Mouse (Mus musculus) embryonic facial prominence, embryonic 15.5 days (tissue): Measurements from ENCODE around the gene Gm43064. TPM values are rescaled to one million over a fixed set of nuclear protein-coding genes. Genes with fewer than 3 reads are reported as not detected.

Experiments used
- ATAC-seq: fragments of 200-750 bp; cut with Nextera tagmentation; 2 replicates; pipeline ENCODE4 v1.8.0; 2017; ENCODE audit warnings: low read depth, moderate TSS enrichment; ENCODE audit not compliant: insufficient number of reproducible peaks, low FRiP score, low TSS enrichment
- H3K27ac ChIP-seq: fragments of 300-500 bp; sonication (generic); replicated peaks from 2 replicates; pipeline ENCODE4 v1.5.1; 2015; ENCODE audit warnings: mild to moderate bottlenecking, inconsistent platforms
- H3K27me3 ChIP-seq: fragments of 300-500 bp; sonication (generic); 2 replicates; pipeline ENCODE4 v1.6.1; 2015; ENCODE audit warnings: inconsistent platforms
- H3K36me3 ChIP-seq: fragments of 300-500 bp; sonication (generic); 2 replicates; pipeline ENCODE4 v1.6.1; 2015; ENCODE audit warnings: mild to moderate bottlenecking, inconsistent platforms
- H3K4me1 ChIP-seq: fragments of 300-500 bp; sonication (generic); 2 replicates; pipeline ENCODE4 v1.6.1; 2015; ENCODE audit warnings: inconsistent platforms
- H3K4me2 ChIP-seq: fragments of 300-500 bp; sonication (generic); replicated peaks from 2 replicates; pipeline ENCODE4 v1.6.1; 2015; ENCODE audit warnings: mild to moderate bottlenecking, inconsistent platforms
- H3K4me3 ChIP-seq: fragments of 300-500 bp; sonication (generic); replicated peaks from 2 replicates; pipeline ENCODE4 v1.5.1; 2015; ENCODE audit warnings: mild to moderate bottlenecking, inconsistent platforms
- H3K9ac ChIP-seq: fragments of 300-500 bp; sonication (generic); 2 replicates; pipeline ENCODE4 v1.6.1; 2015; ENCODE audit warnings: inconsistent platforms
- H3K9me3 ChIP-seq: fragments of 300-500 bp; sonication (generic); replicated peaks from 2 replicates; pipeline ENCODE4 v1.6.1; 2016; ENCODE audit warnings: inconsistent platforms
- WGBS: fragments of 180-500 bp; shearing (Covaris S2); methylation state at CpG from one replicate; pipeline ENCODE4 v1.1.7; 2015; 5-methylcytosine and 5-hydroxymethylcytosine counted together
- polyA plus RNA-seq: library from polyadenylated mRNA; unstranded; fragments of >200 nt; fragmentation: Nextera tagmentation; extraction: Ambion mirVana; gene quantifications from 2 replicates; pipeline ENCODE4 v1.2.1, GENCODE M21; 2015

Gene Gm43064
- 0.84 and 1.1 TPM in 2 replicates for polyA plus RNA-seq

GRCm38 (mm10) chr3:103808891-103809798 is at the start of gene Gm43064, which contains the start of the genes Dclre1b and Ap4b1:
Gene Gm43064, plus strand, starts transcription at chr3:103809573.
Gene Dclre1b, minus strand, starts transcription at chr3:103809444.
Gene Ap4b1, plus strand, starts transcription at chr3:103809520.
- Histone ChIP-seq H3K9ac (peak within 1 kb of the TSS; percentile 77), H3K4me3 (peak within 1 kb of the TSS; percentile 80), H3K36me3 (peaks cover 24% of the 10 kb centered on the region), H3K4me1 (peaks cover 18% of the 10 kb centered on the region), H3K27me3 (no peaks in the 10 kb centered on the region), H3K4me2 (peak within 1 kb of the TSS; percentile 59), H3K27ac (peak within 1 kb of the TSS; percentile 94), H3K9me3 (no peaks in the 10 kb centered on the region)
- WGBS = under 1% methylated on average over 67 of the region's 70 CpGs
- peak; percentile 95 for ATAC-seq

GRCm38 (mm10) chr3:103766789-103767188 is 42.6 kb upstream of the Gm43064 start:
- Histone ChIP-seq H3K4me1 (peaks cover 8% of the 10 kb centered on the region), H3K27ac (no peak overlapping the region), H3K9me3 (no peaks in the 10 kb centered on the region), H3K36me3 (peaks cover 40% of the 10 kb centered on the region), H3K4me2 (no peak overlapping the region), H3K27me3 (no peaks in the 10 kb centered on the region), H3K4me3 (no peak overlapping the region), H3K9ac (no peak overlapping the region)
- WGBS = 60% methylated on average over 3 of the region's 3 CpGs
- ATAC-seq = no peak

GRCm38 (mm10) chr3:103771531-103772130 is 37.7 kb upstream of the Gm43064 start:
- 50% methylated on average over 9 of the region's 9 CpGs for WGBS
- H3K27me3 ChIP-seq = no peaks in the 10 kb centered on the region
- peaks cover 10% of the 10 kb centered on the region for H3K4me1 ChIP-seq
- no peak for ATAC-seq
- H3K9ac ChIP-seq = no peak overlapping the region
- H3K9me3 ChIP-seq = no peaks in the 10 kb centered on the region
- H3K4me3 ChIP-seq = no peak overlapping the region
- no peak overlapping the region for H3K4me2 ChIP-seq
- H3K27ac ChIP-seq = peak overlapping the region; percentile 66; the same call in 1 of the 2 replicates
- H3K36me3 ChIP-seq = peaks cover 14% of the 10 kb centered on the region

DNA sequence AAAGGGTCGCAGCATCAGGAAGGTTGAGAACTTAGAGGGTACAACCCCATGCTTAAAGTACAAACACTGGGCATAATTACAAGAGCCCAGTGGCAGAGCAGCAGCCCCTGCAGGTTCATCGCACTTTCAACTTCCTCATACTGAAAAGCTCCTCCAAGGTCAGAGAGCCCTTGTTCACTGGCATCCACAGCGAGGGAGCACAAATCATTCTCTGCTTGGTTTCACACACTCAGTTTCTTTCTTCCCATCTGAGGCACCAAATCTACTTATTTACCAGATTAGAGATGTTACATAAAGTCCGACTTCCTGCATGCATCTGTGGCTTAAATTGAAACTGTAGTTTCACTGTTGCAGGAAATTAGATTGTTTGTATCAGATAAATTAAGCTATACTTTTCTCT is 36.5 kb upstream of the Gm43064 start:
- Histone ChIP-seq H3K27ac (no peak overlapping the region), H3K4me2 (no peak overlapping the region), H3K9me3 (no peaks in the 10 kb centered on the region), H3K36me3 (peaks cover 23% of the 10 kb centered on the region), H3K4me1 (peaks cover 10% of the 10 kb centered on the region), H3K4me3 (no peak overlapping the region), H3K27me3 (no peaks in the 10 kb centered on the region), H3K9ac (no peak overlapping the region)
- no peak for ATAC-seq
- 85% methylated on average over 4 of the region's 4 CpGs for WGBS

GRCm38 (mm10) chr3:103773508-103773907 is 35.9 kb upstream of the Gm43064 start:
- no peak overlapping the region for H3K9ac ChIP-seq
- ATAC-seq = no peak
- H3K9me3 ChIP-seq = no peaks in the 10 kb centered on the region
- H3K36me3 ChIP-seq = peaks cover 19% of the 10 kb centered on the region
- H3K4me3 ChIP-seq = no peak overlapping the region
- H3K27me3 ChIP-seq = no peaks in the 10 kb centered on the region
- peaks cover 10% of the 10 kb centered on the region for H3K4me1 ChIP-seq
- H3K4me2 ChIP-seq = no peak overlapping the region
- H3K27ac ChIP-seq = no peak overlapping the region
- 79% methylated on average over 3 of the region's 3 CpGs for WGBS

DNA sequence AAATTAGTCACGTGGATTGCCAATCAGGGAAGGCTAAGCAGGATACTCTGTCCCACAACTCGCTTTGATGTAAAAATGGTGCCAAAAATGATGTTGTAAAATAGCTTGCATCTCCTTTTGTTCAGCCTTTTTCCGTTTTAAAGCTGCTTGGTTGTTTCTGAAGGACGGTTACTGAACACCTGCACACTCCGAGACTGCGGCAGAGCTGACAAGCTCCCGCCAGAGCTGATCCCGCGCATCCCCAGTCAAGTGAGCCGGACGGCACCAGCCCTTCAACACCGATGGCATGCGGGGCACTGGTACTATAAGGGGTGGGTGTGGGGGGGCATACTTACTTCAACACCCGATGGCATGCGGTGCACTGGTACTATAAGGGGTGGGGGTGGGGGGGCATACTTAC is 35.4 kb upstream of the Gm43064 start:
- Histone ChIP-seq H3K4me1 (peaks cover 10% of the 10 kb centered on the region), H3K4me3 (no peak overlapping the region), H3K27me3 (no peaks in the 10 kb centered on the region), H3K36me3 (peaks cover 15% of the 10 kb centered on the region), H3K27ac (no peak overlapping the region), H3K4me2 (no peak overlapping the region), H3K9ac (no peak overlapping the region), H3K9me3 (no peaks in the 10 kb centered on the region)
- 84% methylated on average over 15 of the region's 15 CpGs for WGBS
- ATAC-seq = no peak

DNA sequence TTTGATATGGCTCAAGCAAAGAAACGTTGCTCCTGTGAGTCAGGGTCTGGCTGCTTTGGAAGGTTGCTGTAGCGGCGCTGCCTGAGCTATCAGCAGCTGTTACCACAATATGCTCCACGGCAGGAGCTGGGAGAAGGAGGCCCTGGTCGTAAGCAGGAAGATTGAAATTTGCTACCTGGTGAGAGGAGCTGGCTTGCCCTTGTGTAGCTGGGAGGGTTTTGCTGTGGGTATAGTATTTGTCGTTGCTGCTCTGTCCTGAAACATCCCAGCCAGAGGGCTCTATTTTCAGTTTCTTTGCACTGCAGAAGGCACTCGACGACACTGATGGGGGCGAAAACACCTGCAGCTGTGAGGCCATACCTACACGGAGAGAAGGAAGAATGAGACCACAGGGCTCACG is 31.4 kb upstream of the Gm43064 start:
- Histone ChIP-seq H3K4me1 (no peaks in the 10 kb centered on the region), H3K4me3 (no peak overlapping the region), H3K9ac (no peak overlapping the region), H3K36me3 (peaks cover 15% of the 10 kb centered on the region), H3K27ac (no peak overlapping the region), H3K27me3 (no peaks in the 10 kb centered on the region), H3K4me2 (no peak overlapping the region), H3K9me3 (no peaks in the 10 kb centered on the region)
- 86% methylated on average over 11 of the region's 11 CpGs for WGBS
- ATAC-seq = no peak

DNA sequence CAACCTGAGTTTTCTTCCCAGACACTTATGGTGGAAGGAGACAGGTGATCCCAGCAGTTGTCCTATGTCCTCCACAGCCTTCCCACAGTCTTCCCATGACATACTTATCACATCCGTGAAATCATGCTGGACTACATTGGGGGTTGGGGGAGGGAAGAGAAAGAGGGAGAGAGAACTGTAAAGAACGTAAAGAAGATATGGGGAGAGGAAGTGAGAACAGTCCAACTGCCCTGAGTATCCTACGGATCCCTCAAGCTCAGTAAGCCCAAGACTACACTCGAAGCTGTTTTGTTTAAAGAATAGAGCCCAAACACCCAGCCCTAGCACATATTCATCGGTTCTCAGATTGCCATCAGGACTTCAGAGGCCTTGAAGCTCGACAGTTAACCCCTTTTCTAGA is 30.7 kb upstream of the Gm43064 start:
- H3K9ac ChIP-seq = no peak overlapping the region
- peaks cover 13% of the 10 kb centered on the region for H3K36me3 ChIP-seq
- no peaks in the 10 kb centered on the region for H3K4me1 ChIP-seq
- no peaks in the 10 kb centered on the region for H3K27me3 ChIP-seq
- ATAC-seq = no peak
- H3K4me2 ChIP-seq = no peak overlapping the region
- WGBS = 76% methylated on average over 6 of the region's 6 CpGs
- no peak overlapping the region for H3K4me3 ChIP-seq
- H3K27ac ChIP-seq = no peak overlapping the region
- H3K9me3 ChIP-seq = no peaks in the 10 kb centered on the region

GRCm38 (mm10) chr3:103779183-103779582 is 30.2 kb upstream of the Gm43064 start:
- ATAC-seq = no peak
- WGBS = 83% methylated on average over 7 of the region's 7 CpGs
- no peak overlapping the region for H3K27ac ChIP-seq

DNA sequence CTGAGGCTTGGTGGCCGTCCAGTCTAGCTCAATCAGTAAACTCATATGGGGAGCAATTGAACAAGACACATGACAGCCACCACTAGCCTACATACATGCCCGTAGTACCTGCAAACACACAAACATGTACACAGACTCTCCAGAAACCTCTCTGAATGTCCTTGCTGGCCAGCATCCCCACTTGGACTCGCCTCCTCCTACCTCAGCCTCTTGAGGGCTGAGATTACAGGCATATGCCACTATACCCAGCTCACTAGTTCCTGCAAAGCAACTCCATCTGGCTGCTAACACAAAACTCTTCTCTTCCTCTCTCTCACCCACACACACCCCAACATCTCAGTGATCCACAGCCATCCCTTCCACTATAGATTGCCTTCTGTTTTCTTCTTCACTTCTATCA is 29.1 kb upstream of the Gm43064 start:
- no peak overlapping the region for H3K4me2 ChIP-seq
- H3K9me3 ChIP-seq = no peaks in the 10 kb centered on the region
- H3K4me3 ChIP-seq = no peak overlapping the region
- H3K36me3 ChIP-seq = peaks cover 13% of the 10 kb centered on the region
- no peak for ATAC-seq
- no peaks in the 10 kb centered on the region for H3K27me3 ChIP-seq
- H3K4me1 ChIP-seq = no peaks in the 10 kb centered on the region
- H3K27ac ChIP-seq = no peak overlapping the region
- H3K9ac ChIP-seq = no peak overlapping the region
- WGBS = 90% methylated on average over 3 of the region's 3 CpGs

More at GRCm38 (mm10) chr3:103779183-103779582, 30.2 kb upstream of the Gm43064 start:
- no peaks in the 10 kb centered on the region for H3K9me3 ChIP-seq
- no peaks in the 10 kb centered on the region for H3K4me1 ChIP-seq
- H3K4me2 ChIP-seq = no peak overlapping the region
- H3K4me3 ChIP-seq = no peak overlapping the region
- H3K27me3 ChIP-seq = no peaks in the 10 kb centered on the region
- H3K9ac ChIP-seq = no peak overlapping the region
- H3K36me3 ChIP-seq = peaks cover 13% of the 10 kb centered on the region

- Histone ChIP-seq H3K4me2 (no peak overlapping the region), H3K27me3 (no peaks in the 10 kb centered on the region), H3K27ac (no peak overlapping the region), H3K36me3 (peaks cover 13% of the 10 kb centered on the region), H3K4me1 (no peaks in the 10 kb centered on the region), H3K9me3 (no peaks in the 10 kb centered on the region), H3K9ac (no peak overlapping the region), H3K4me3 (no peak overlapping the region)
- WGBS = 75% methylated on average over 5 of the region's 5 CpGs
- ATAC-seq = no peak
Observed at GRCm38 (mm10) chr3:103780777-103781176, 28.6 kb upstream of the Gm43064 start.
